Mouse (Mus musculus): ENCODE data around the gene Gpc1. TPM values are rescaled to one million over a fixed set of nuclear protein-coding genes. Genes with fewer than 3 reads are reported as not detected.

Gpc1 gene
- total and polyA plus RNA-seq, 3 experiments = 0.05 to 0.55 TPM; not detected in 1

GRCm38 (mm10) chr1:92798425-92798824 lies 33.0 kb upstream of the Gpc1 start:
- no peak for TF ChIP-seq MXI1 (IDR thresholded peaks at IDR 0.05; ENCODE audit: low read depth, low read length)
- no peak for TF ChIP-seq CTCF (conservative IDR thresholded peaks at IDR 0.05 in 1 of 2, IDR thresholded peaks at IDR 0.05 in 1 of 2; ENCODE audit: low read depth in 2 of 2, low read length in 2 of 2)
- TF ChIP-seq JUND (conservative IDR thresholded peaks at IDR 0.05; ENCODE audit: low read depth, low read length) = no peak
- no peak for TF ChIP-seq UBTF (IDR thresholded peaks at IDR 0.05; ENCODE audit: low read depth, low read length)
- no peak for TF ChIP-seq SMC3 (IDR thresholded peaks at IDR 0.05; ENCODE audit: low read depth, low read length)
- no peak for TF ChIP-seq BHLHE40 (IDR thresholded peaks at IDR 0.05; ENCODE audit: low read depth, low read length)
- no peak for TF ChIP-seq RCOR1 (conservative IDR thresholded peaks at IDR 0.05; ENCODE audit: low read depth, low read length)
- no peak for TF ChIP-seq GABPA (IDR thresholded peaks at IDR 0.05; ENCODE audit: insufficient replicate concordance, low read depth, low read length)
- no peak for TF ChIP-seq USF1 (IDR thresholded peaks at IDR 0.05; ENCODE audit: low read depth, low read length)
- TF ChIP-seq USF2 (conservative IDR thresholded peaks at IDR 0.05; ENCODE audit: low read depth, low read length) = no peak
- TF ChIP-seq TCF12 (IDR thresholded peaks at IDR 0.05; ENCODE audit: low read depth, low read length) = no peak
- no peak for TF ChIP-seq POLR2A (IDR thresholded peaks at IDR 0.05; ENCODE audit: low read depth, low read length)
- no peak for TF ChIP-seq PAX5 (IDR thresholded peaks at IDR 0.05; ENCODE audit: low read length)
- TF ChIP-seq NRF1 (IDR thresholded peaks at IDR 0.05; ENCODE audit: low read depth, low read length) = no peak
- TF ChIP-seq EP300 (IDR thresholded peaks at IDR 0.05; ENCODE audit: low read length) = no peak
- no peak for TF ChIP-seq HCFC1 (IDR thresholded peaks at IDR 0.05; ENCODE audit: low read depth, low read length)
- no peak for TF ChIP-seq MAFK (IDR thresholded peaks at IDR 0.05; ENCODE audit: insufficient replicate concordance, low read length)

GRCm38 (mm10) chr1:92799653-92800052 lies 31.8 kb upstream of the Gpc1 start:
- in situ Hi-C loops (cut with MboI; ENCODE audit: low pct_ligation_motif_present, low pct_unique_long_range_greater_than_20kb, low sequenced_read_pairs) = no loop called here
- dilution Hi-C loops (cut with MboI; ENCODE audit: extremely low pct_ligation_motif_present, extremely low pct_unique_long_range_greater_than_20kb, low sequenced_read_pairs) = no loop called here
- peaks cover 24 to 38% of the 10 kb centered on the region in 2 experiments for H3K4me1 ChIP-seq (ENCODE audit: control insufficient read depth in 1 of 2, insufficient read depth in 2 of 2)
- H3K4me3 ChIP-seq (replicated peaks in 1 of 3; ENCODE audit: low read depth in 2 of 3, low read length in 2 of 3, poor library complexity in 1 of 3) = no peak overlapping the region
- H3K9me3 ChIP-seq (replicated peaks; ENCODE audit: low read length) = no peaks in the 10 kb centered on the region
- H3K79me2 ChIP-seq (replicated peaks; ENCODE audit: control insufficient read depth, extremely low read depth, insufficient read depth, poor library complexity, severe bottlenecking) = no peaks in the 10 kb centered on the region
- no peak overlapping the region for H3K27ac ChIP-seq (ENCODE audit: insufficient read depth, low read depth)
- no peaks in the 10 kb centered on the region for H3K36me3 ChIP-seq (replicated peaks in 1 of 2; ENCODE audit: control insufficient read depth in 1 of 2, insufficient read depth in 1 of 2, low read length in 1 of 2)
- DNase-seq (ENCODE audit: extremely low read depth) = peak; percentile 67
- H3K4me2 ChIP-seq (ENCODE audit: insufficient read depth, low read depth, poor library complexity, severe bottlenecking) = no peak overlapping the region; the same call in 1 of the 2 replicates
- H3K27me3 ChIP-seq (replicated peaks) = peaks cover 37% of the 10 kb centered on the region
- no peak overlapping the region for H3K9ac ChIP-seq (ENCODE audit: insufficient read depth, low read depth)
- TF ChIP-seq NRF1 (IDR thresholded peaks at IDR 0.05; ENCODE audit: low read depth, low read length) = no peak
- TF ChIP-seq CHD1 (IDR thresholded peaks at IDR 0.05; ENCODE audit: low read depth, low read length) = no peak
- no peak for TF ChIP-seq MXI1 (IDR thresholded peaks at IDR 0.05; ENCODE audit: low read depth, low read length)
- no peak for TF ChIP-seq ZMIZ1 (IDR thresholded peaks at IDR 0.05; ENCODE audit: low read depth, low read length)
- TF ChIP-seq ELF1 (IDR thresholded peaks at IDR 0.05; ENCODE audit: low read depth, low read length) = no peak
- TF ChIP-seq CHD2 (IDR thresholded peaks at IDR 0.05; ENCODE audit: low read length) = no peak
- peak; percentile 47; the same call in 1 of the 2 replicates for TF ChIP-seq TCF12 (IDR thresholded peaks at IDR 0.05; ENCODE audit: low read depth, low read length)
- peak; percentile 50; the same call in 1 of the 2 replicates for TF ChIP-seq IRF4 (IDR thresholded peaks at IDR 0.05; ENCODE audit: low read depth, low read length)
- TF ChIP-seq POLR2A (IDR thresholded peaks at IDR 0.05; ENCODE audit: low read depth, low read length) = no peak
- TF ChIP-seq BHLHE40 (IDR thresholded peaks at IDR 0.05; ENCODE audit: low read depth, low read length) = peak; percentile 83
- no peak for TF ChIP-seq ZNF384 (IDR thresholded peaks at IDR 0.05; ENCODE audit: low read depth, low read length)
- peak; percentile 79; the same call in 1 of the 2 replicates for TF ChIP-seq MAFK (IDR thresholded peaks at IDR 0.05; ENCODE audit: insufficient replicate concordance, low read length)
- no peak for TF ChIP-seq CTCF (conservative IDR thresholded peaks at IDR 0.05 in 1 of 2, IDR thresholded peaks at IDR 0.05 in 1 of 2; ENCODE audit: low read depth in 2 of 2, low read length in 2 of 2)
- peak; percentile 84; the same call in 1 of the 2 replicates for TF ChIP-seq JUND (conservative IDR thresholded peaks at IDR 0.05; ENCODE audit: low read depth, low read length)
- TF ChIP-seq KAT2A (IDR thresholded peaks at IDR 0.05; ENCODE audit: insufficient replicate concordance, low read length) = no peak
- TF ChIP-seq MAX (IDR thresholded peaks at IDR 0.05; ENCODE audit: low read length) = no peak
- TF ChIP-seq RCOR1 (conservative IDR thresholded peaks at IDR 0.05; ENCODE audit: low read depth, low read length) = no peak
- TF ChIP-seq PAX5 (IDR thresholded peaks at IDR 0.05; ENCODE audit: low read length) = no peak
- TF ChIP-seq SMC3 (IDR thresholded peaks at IDR 0.05; ENCODE audit: low read depth, low read length) = no peak
- TF ChIP-seq TBP (conservative IDR thresholded peaks at IDR 0.05; ENCODE audit: low read depth, low read length) = no peak
- TF ChIP-seq NELFE (IDR thresholded peaks at IDR 0.05; ENCODE audit: low read depth, low read length) = no peak
- TF ChIP-seq UBTF (IDR thresholded peaks at IDR 0.05; ENCODE audit: low read depth, low read length) = no peak
- TF ChIP-seq POLR2AphosphoS2 (IDR thresholded peaks at IDR 0.05; ENCODE audit: low read depth, low read length) = no peak
- TF ChIP-seq EP300 (IDR thresholded peaks at IDR 0.05; ENCODE audit: low read length) = peak; percentile 66
- TF ChIP-seq USF1 (IDR thresholded peaks at IDR 0.05; ENCODE audit: low read depth, low read length) = no peak
- TF ChIP-seq E2F4 (IDR thresholded peaks at IDR 0.05; ENCODE audit: insufficient replicate concordance, low read depth, low read length) = no peak
- TF ChIP-seq SIN3A (IDR thresholded peaks at IDR 0.05; ENCODE audit: low read length) = no peak
- TF ChIP-seq GABPA (IDR thresholded peaks at IDR 0.05; ENCODE audit: insufficient replicate concordance, low read depth, low read length) = no peak

More at GRCm38 (mm10) chr1:92798425-92798824, 33.0 kb upstream of the Gpc1 start:
- Histone ChIP-seq H3K9me3 (replicated peaks; ENCODE audit: low read length) (no peaks in the 10 kb centered on the region), H3K4me3 (replicated peaks in 1 of 3; ENCODE audit: low read depth in 2 of 3, low read length in 2 of 3, poor library complexity in 1 of 3) (no peak overlapping the region), H3K4me2 (ENCODE audit: insufficient read depth, low read depth, poor library complexity, severe bottlenecking) (no peak overlapping the region), H3K4me1 (ENCODE audit: control insufficient read depth in 1 of 2, insufficient read depth in 2 of 2) (peaks cover 24 to 36% of the 10 kb centered on the region in 2 experiments), H3K36me3 (replicated peaks in 1 of 2; ENCODE audit: control insufficient read depth in 1 of 2, insufficient read depth in 1 of 2, low read length in 1 of 2) (no peaks in the 10 kb centered on the region), H3K79me2 (replicated peaks; ENCODE audit: control insufficient read depth, extremely low read depth, insufficient read depth, poor library complexity, severe bottlenecking) (no peaks in the 10 kb centered on the region), H3K27me3 (replicated peaks) (peaks cover 44% of the 10 kb centered on the region), H3K27ac (ENCODE audit: insufficient read depth, low read depth) (no peak overlapping the region), H3K9ac (ENCODE audit: insufficient read depth, low read depth) (no peak overlapping the region)
- no peak for DNase-seq (ENCODE audit: extremely low read depth)
- in situ Hi-C loops (cut with MboI; ENCODE audit: low pct_ligation_motif_present, low pct_unique_long_range_greater_than_20kb, low sequenced_read_pairs) = no loop called here
- dilution Hi-C loops (cut with MboI; ENCODE audit: extremely low pct_ligation_motif_present, extremely low pct_unique_long_range_greater_than_20kb, low sequenced_read_pairs) = no loop called here

Data from CH12.LX (cell line).